ENCODE assay signal across 8 mouse cellular contexts in genomic region chr5:111420011-111420691, GRCm38 (mm10). TPM values are rescaled to one million over a fixed set of nuclear protein-coding genes. Genes with fewer than 3 reads are reported as not detected.
DNase-seq lines count a peak whose midpoint lies in the region; ATAC-seq lines count a peak whose summit lies in the region.

No protein-coding gene starts in this region.

- no peak for DNase-seq in lung, adult 18-20 months
- no peak for DNase-seq in yolk sac, embryonic 10.5 days (ENCODE audit: low spot score)
- no peak for DNase-seq in layer of hippocampus, adult 9-11 months
- no peak for DNase-seq in kidney, postnatal 25 days

- H3K4me3 ChIP-seq in lung, embryonic 16.5 days (ENCODE audit: low read length): peak overlapping the region; percentile 80
- H3K4me3 ChIP-seq in forebrain, embryonic 15.5 days: peak overlapping the region; percentile 74
- H3K4me3 ChIP-seq in limb, embryonic 15.5 days: peak overlapping the region; percentile 86
- peak overlapping the region; percentile 77 for H3K4me3 ChIP-seq in stomach, embryonic 16.5 days (replicated peaks; ENCODE audit: low read length)

- no peaks in the 10 kb centered on the region for H3K9me3 ChIP-seq in lung, embryonic 16.5 days (ENCODE audit: control insufficient read depth, low read length)
- no peaks in the 10 kb centered on the region for H3K9me3 ChIP-seq in forebrain, embryonic 15.5 days
- no peaks in the 10 kb centered on the region for H3K9me3 ChIP-seq in limb, embryonic 15.5 days
- H3K9me3 ChIP-seq in stomach, embryonic 16.5 days (replicated peaks; ENCODE audit: control insufficient read depth, low read length): no peaks in the 10 kb centered on the region

- no peaks in the 10 kb centered on the region; the same call in 1 of the 2 replicates for H3K36me3 ChIP-seq in lung, embryonic 16.5 days (ENCODE audit: control insufficient read depth, insufficient read depth, low read length)
- H3K36me3 ChIP-seq in forebrain, embryonic 15.5 days: peaks cover 7% of the 10 kb centered on the region; the same call in 1 of the 2 replicates
- H3K36me3 ChIP-seq in limb, embryonic 15.5 days: peaks cover 10% of the 10 kb centered on the region; the same call in 1 of the 2 replicates
- H3K36me3 ChIP-seq in stomach, embryonic 16.5 days (ENCODE audit: control insufficient read depth, insufficient read depth, low read length): no peaks in the 10 kb centered on the region

- H3K4me2 ChIP-seq in lung, embryonic 16.5 days (ENCODE audit: low read depth, low read length): peak overlapping the region; percentile 100
- H3K4me2 ChIP-seq in forebrain, embryonic 15.5 days (replicated peaks): peak overlapping the region; percentile 83
- H3K4me2 ChIP-seq in limb, embryonic 15.5 days: peak overlapping the region; percentile 91
- H3K4me2 ChIP-seq in stomach, embryonic 16.5 days (ENCODE audit: low read depth, low read length): peak overlapping the region; percentile 92

- H3K27ac ChIP-seq in lung, embryonic 16.5 days (ENCODE audit: low read length): no peak overlapping the region
- peak overlapping the region; percentile 97 for H3K27ac ChIP-seq in forebrain, embryonic 15.5 days (replicated peaks)
- H3K27ac ChIP-seq in limb, embryonic 15.5 days: no peak overlapping the region
- H3K27ac ChIP-seq in stomach, embryonic 16.5 days (ENCODE audit: low read length): no peak overlapping the region

- H3K27me3 ChIP-seq in lung, embryonic 16.5 days (ENCODE audit: control insufficient read depth, insufficient read depth, low read depth, low read length): peaks cover 22% of the 10 kb centered on the region
- H3K27me3 ChIP-seq in forebrain, embryonic 15.5 days: no peaks in the 10 kb centered on the region
- H3K27me3 ChIP-seq in limb, embryonic 15.5 days: peaks cover 32% of the 10 kb centered on the region
- peaks cover 21% of the 10 kb centered on the region for H3K27me3 ChIP-seq in stomach, embryonic 16.5 days (ENCODE audit: control insufficient read depth, insufficient read depth, low read length)

- peaks cover 47% of the 10 kb centered on the region for H3K4me1 ChIP-seq in lung, embryonic 16.5 days (replicated peaks; ENCODE audit: control insufficient read depth, insufficient read depth, low read length)
- peaks cover 31% of the 10 kb centered on the region for H3K4me1 ChIP-seq in forebrain, embryonic 15.5 days
- H3K4me1 ChIP-seq in limb, embryonic 15.5 days: peaks cover 77% of the 10 kb centered on the region
- peaks cover 38% of the 10 kb centered on the region for H3K4me1 ChIP-seq in stomach, embryonic 16.5 days (ENCODE audit: control insufficient read depth, insufficient read depth, low read length)

- H3K9ac ChIP-seq in lung, embryonic 16.5 days (ENCODE audit: low read length): peak overlapping the region; percentile 87
- peak overlapping the region; percentile 94 for H3K9ac ChIP-seq in forebrain, embryonic 15.5 days (replicated peaks)
- H3K9ac ChIP-seq in limb, embryonic 15.5 days: peak overlapping the region; percentile 29
- peak overlapping the region; percentile 92 for H3K9ac ChIP-seq in stomach, embryonic 16.5 days (ENCODE audit: low read length)

- no peak for ATAC-seq in lung, embryonic 16.5 days (ENCODE audit: low read depth)
- no peak for ATAC-seq in forebrain, embryonic 15.5 days (replicated peaks)
- no peak for ATAC-seq in limb, embryonic 15.5 days (ENCODE audit: insufficient number of reproducible peaks, low FRiP score, low TSS enrichment, low read depth)
- ATAC-seq in stomach, embryonic 16.5 days (ENCODE audit: insufficient read depth, low FRiP score): no peak

- WGBS in lung, embryonic 16.5 days: 10% methylated on average over 56 of the region's 56 CpGs
- 2% methylated on average over 56 of the region's 56 CpGs for WGBS in forebrain, embryonic 15.5 days
- WGBS in limb, embryonic 15.5 days: 10% methylated on average over 52 of the region's 56 CpGs
- 13% methylated on average over 56 of the region's 56 CpGs for WGBS in stomach, embryonic 16.5 days

RNA-seq across cellular contexts. Expression of gene Mn1, which starts 3.0 kb away (rescaled TPM):
- polyA plus RNA-seq in lung, embryonic 16.5 days (2015; fragmentation: Nextera tagmentation; extraction: Ambion mirVana): 6.8 and 7.8 TPM in 2 replicates
- 102 and 109 TPM in 2 replicates for polyA plus RNA-seq in forebrain, embryonic 15.5 days (2015; fragmentation: Nextera tagmentation; extraction: Ambion mirVana)
- 14.7 and 16.9 TPM in 2 replicates for polyA plus RNA-seq in limb, embryonic 15.5 days (2015; fragmentation: Nextera tagmentation; extraction: Ambion mirVana)
- 11.1 and 11.7 TPM in 2 replicates for polyA plus RNA-seq in stomach, embryonic 16.5 days (2015; fragmentation: Nextera tagmentation; extraction: Ambion mirVana)

Comparison
In these comparisons a context has a peak if more than half of its experiments do, and no peak if none do; other contexts are left out.
1. H3K9ac ChIP-seq: peak in every context shown above with its lines; median percentile 94 in forebrain, embryonic 15.5 days; 92 in stomach, embryonic 16.5 days; 87 in lung, embryonic 16.5 days; 29 in limb, embryonic 15.5 days.